ENCODE assay signal across 8 mouse cellular contexts in genomic region chr8:117224630-117225029, GRCm38 (mm10). TPM values are rescaled to one million over a fixed set of nuclear protein-coding genes. Genes with fewer than 3 reads are reported as not detected.
DNase-seq lines count a peak whose midpoint lies in the region; ATAC-seq and TF ChIP-seq lines count a peak whose summit lies in the region.

No protein-coding gene starts in this region.

- TF ChIP-seq EP300 in heart, adult 2 months (IDR thresholded peaks at IDR 0.05; ENCODE audit: insufficient read depth, low read depth, low read length) = peak; percentile 92; the same call in 1 of the 2 replicates

- WGBS in embryonic facial prominence, embryonic 14.5 days = 12% methylated on average over 9 of the region's 9 CpGs
- 7% methylated on average over 9 of the region's 9 CpGs for WGBS in heart, adult 2 months
- WGBS in limb, embryonic 13.5 days = 14% methylated on average over 9 of the region's 9 CpGs
- 10% methylated on average over 9 of the region's 9 CpGs for WGBS in midbrain, embryonic 16.5 days

- H3K9me3 ChIP-seq in embryonic facial prominence, embryonic 14.5 days (ENCODE audit: control insufficient read depth, low read length) = no peaks in the 10 kb centered on the region
- H3K9me3 ChIP-seq in limb, embryonic 13.5 days = no peaks in the 10 kb centered on the region
- no peaks in the 10 kb centered on the region for H3K9me3 ChIP-seq in midbrain, embryonic 16.5 days (replicated peaks; ENCODE audit: control insufficient read depth, low read length, poor library complexity, severe bottlenecking)

- H3K4me3 ChIP-seq in embryonic facial prominence, embryonic 14.5 days (ENCODE audit: low read depth, low read length) = peak overlapping the region; percentile 33
- peak overlapping the region; percentile 30 for H3K4me3 ChIP-seq in heart, adult 2 months
- H3K4me3 ChIP-seq in limb, embryonic 13.5 days = peak overlapping the region; percentile 30
- peak overlapping the region; percentile 29 for H3K4me3 ChIP-seq in midbrain, embryonic 16.5 days (ENCODE audit: low read depth, low read length)

- peak overlapping the region; percentile 49 for H3K4me2 ChIP-seq in embryonic facial prominence, embryonic 14.5 days (ENCODE audit: low read depth, low read length)
- H3K4me2 ChIP-seq in limb, embryonic 13.5 days (replicated peaks) = peak overlapping the region; percentile 58
- H3K4me2 ChIP-seq in midbrain, embryonic 16.5 days (ENCODE audit: low read length) = peak overlapping the region; percentile 54

- no peak for TF ChIP-seq POLR2A in heart, adult 2 months (IDR thresholded peaks at IDR 0.05; ENCODE audit: insufficient read depth, low read depth, low read length)

- H3K9ac ChIP-seq in embryonic facial prominence, embryonic 14.5 days (ENCODE audit: low read depth, low read length) = peak overlapping the region; percentile 47; the same call in 1 of the 2 replicates
- 0 out of 2 replicates have a peak overlapping the region, but pooled peaks have one; percentile 8 for H3K9ac ChIP-seq in heart, adult 2 months (ENCODE audit: low read depth, low read length)
- H3K9ac ChIP-seq in limb, embryonic 13.5 days = no peak overlapping the region
- H3K9ac ChIP-seq in midbrain, embryonic 16.5 days (ENCODE audit: low read depth, low read length) = no peak overlapping the region

- H3K36me3 ChIP-seq in embryonic facial prominence, embryonic 14.5 days (ENCODE audit: control insufficient read depth, insufficient read depth, low read length) = no peaks in the 10 kb centered on the region
- no peaks in the 10 kb centered on the region for H3K36me3 ChIP-seq in heart, adult 2 months (ENCODE audit: control insufficient read depth, insufficient read depth, low read length)
- H3K36me3 ChIP-seq in limb, embryonic 13.5 days = no peaks in the 10 kb centered on the region
- no peaks in the 10 kb centered on the region for H3K36me3 ChIP-seq in midbrain, embryonic 16.5 days (ENCODE audit: control insufficient read depth, insufficient read depth, low read length)

- intact Hi-C loops in heart, adult 2 months (cut with DNase I) = loop anchor here (1.0 to 10.0 kb wide), 5 partner anchors 28 to 340 kb away; no protein-coding TSS in a partner anchor

- TF ChIP-seq CTCF in heart, adult 2 months (IDR thresholded peaks at IDR 0.05) = peak; percentile 99

- ATAC-seq in embryonic facial prominence, embryonic 14.5 days (ENCODE audit: low read depth) = peak; percentile 86
- ATAC-seq in limb, embryonic 13.5 days (ENCODE audit: low FRiP score, low read depth) = peak; percentile 69; the same call in 1 of the 2 replicates
- peak; percentile 76 for ATAC-seq in midbrain, embryonic 16.5 days

- H3K27ac ChIP-seq in embryonic facial prominence, embryonic 14.5 days (replicated peaks; ENCODE audit: low read depth, low read length) = no peak overlapping the region
- H3K27ac ChIP-seq in heart, adult 2 months = no peak overlapping the region
- no peak overlapping the region for H3K27ac ChIP-seq in limb, embryonic 13.5 days
- H3K27ac ChIP-seq in midbrain, embryonic 16.5 days (ENCODE audit: low read length) = no peak overlapping the region

- H3K4me1 ChIP-seq in embryonic facial prominence, embryonic 14.5 days (ENCODE audit: control insufficient read depth, insufficient read depth, low read length) = no peaks in the 10 kb centered on the region
- no peaks in the 10 kb centered on the region; the same call in 1 of the 2 replicates for H3K4me1 ChIP-seq in heart, adult 2 months (ENCODE audit: control insufficient read depth, insufficient read depth, low read length)
- H3K4me1 ChIP-seq in limb, embryonic 13.5 days = no peaks in the 10 kb centered on the region
- H3K4me1 ChIP-seq in midbrain, embryonic 16.5 days (ENCODE audit: control insufficient read depth, insufficient read depth, low read length) = no peaks in the 10 kb centered on the region

- no peaks in the 10 kb centered on the region for H3K79me2 ChIP-seq in heart, adult 2 months (replicated peaks; ENCODE audit: control insufficient read depth, insufficient read depth, low read length)

- no peaks in the 10 kb centered on the region for H3K27me3 ChIP-seq in embryonic facial prominence, embryonic 14.5 days (replicated peaks; ENCODE audit: control insufficient read depth, insufficient read depth, low read length)
- H3K27me3 ChIP-seq in heart, adult 2 months (ENCODE audit: control insufficient read depth, insufficient read depth, low read length) = no peaks in the 10 kb centered on the region
- H3K27me3 ChIP-seq in limb, embryonic 13.5 days = no peaks in the 10 kb centered on the region
- no peaks in the 10 kb centered on the region for H3K27me3 ChIP-seq in midbrain, embryonic 16.5 days (ENCODE audit: control insufficient read depth, insufficient read depth, low read depth, low read length)

- DNase-seq in 3T3-L1 (ENCODE audit: low read depth, low spot score) = peak; percentile 97
- DNase-seq in adrenal gland, postnatal 4 days (ENCODE audit: low spot score in 2 of 2) = peak; percentile 57 to 78
- DNase-seq in embryonic facial prominence, embryonic 14.5 days (ENCODE audit: low spot score) = peak; percentile 91
- peak; percentile 82 to 91 for DNase-seq in heart, adult 2 months
- DNase-seq in kidney, adult 8-10 months = peak; percentile 81 to 93
- peak; percentile 89 to 93 for DNase-seq in spleen, postnatal 10 days (ENCODE audit: low spot score in 2 of 2)

RNA-seq across cellular contexts. Expression of gene Cmip, which starts 32.2 kb away (rescaled TPM):
- total RNA-seq in adrenal gland, postnatal 4 days (2021) = 100 to 1,000 TPM; 120 to 133 TPM
- polyA plus RNA-seq in embryonic facial prominence, embryonic 14.5 days (2014; fragmentation: Nextera tagmentation; extraction: Ambion mirVana) = 27.0 and 27.7 TPM in 2 replicates
- total RNA-seq in heart, adult 2 months (2021) = 10 to 100 TPM; 20.1 to 20.8 TPM
- 11.8 and 13.6 TPM in 2 replicates for polyA plus RNA-seq in heart, adult 2 months (2012; rRNA removed)
- 13.9 and 14.3 TPM in 2 replicates for polyA plus RNA-seq in limb, embryonic 13.5 days (2015; fragmentation: Nextera tagmentation; extraction: Ambion mirVana)
- polyA plus RNA-seq in midbrain, embryonic 16.5 days (2015; fragmentation: Nextera tagmentation; extraction: Ambion mirVana) = 141 and 146 TPM in 2 replicates

Comparison
In these comparisons a context has a peak if more than half of its experiments do, and no peak if none do; other contexts are left out.
1. H3K9ac ChIP-seq: peak in embryonic facial prominence, embryonic 14.5 days (single experiment) and heart, adult 2 months (single experiment); none in limb, embryonic 13.5 days (single experiment) and midbrain, embryonic 16.5 days (single experiment).
2. Peak in every context shown above with its lines, with median percentiles within 50 percentile points of each other: DNase-seq, ATAC-seq, H3K4me2 ChIP-seq and H3K4me3 ChIP-seq.